ENCODE assay signal across 19 mouse cellular contexts in genomic region chr1:87386436-87387092, GRCm38 (mm10). TPM values are rescaled to one million over a fixed set of nuclear protein-coding genes. Genes with fewer than 3 reads are reported as not detected.
DNase-seq lines count a peak whose midpoint lies in the region; ATAC-seq and TF ChIP-seq lines count a peak whose summit lies in the region.
"Had no signal": no experiment of that assay in that cellular context is flagged by ENCODE, and none has a peak within 500 bp of the region (broad histone marks: within the 10 kb centered on the region; RNA-seq: fewer than 3 reads in every experiment).

No protein-coding gene starts in this region.

- TF ChIP-seq CTCF in gastrocnemius, adult 2 months (IDR thresholded peaks at IDR 0.05): no peak

- no peaks in the 10 kb centered on the region for H3K4me1 ChIP-seq in kidney, embryonic 15.5 days
- H3K4me1 ChIP-seq in liver, embryonic 12.5 days: peaks cover 16% of the 10 kb centered on the region
- H3K4me1 ChIP-seq: hindbrain, embryonic 12.5 days; midbrain, embryonic 12.5 days; neural tube, embryonic 15.5 days had no signal

- peaks cover 58% of the 10 kb centered on the region for H3K36me3 ChIP-seq in kidney, embryonic 15.5 days
- peaks cover 44% of the 10 kb centered on the region for H3K36me3 ChIP-seq in liver, embryonic 12.5 days

- intact Hi-C loops in gastrocnemius, adult 2 months (cut with DNase I): no loop called here
- intact Hi-C loops in left cerebral cortex, postnatal 4 days (cut with DNase I): no loop called here

- no peak overlapping the region for H3K4me2 ChIP-seq in kidney, embryonic 15.5 days
- peak overlapping the region; percentile 30 for H3K4me2 ChIP-seq in liver, embryonic 12.5 days
- H3K4me2 ChIP-seq: hindbrain, embryonic 12.5 days; midbrain, embryonic 12.5 days; neural tube, embryonic 15.5 days had no signal

- H3K27ac ChIP-seq in kidney, embryonic 15.5 days: no peak overlapping the region
- no peak overlapping the region for H3K27ac ChIP-seq in liver, embryonic 12.5 days
- no peak overlapping the region for H3K27ac ChIP-seq in gastrocnemius, adult 2 months
- H3K27ac ChIP-seq: heart, adult 2 months; hindbrain, embryonic 12.5 days; layer of hippocampus, adult 2 months; midbrain, embryonic 12.5 days; neural tube, embryonic 15.5 days had no signal

- WGBS in kidney, embryonic 15.5 days: 89% methylated on average over 9 of the region's 9 CpGs
- 49% methylated on average over 9 of the region's 9 CpGs for WGBS in liver, embryonic 12.5 days (ENCODE audit: insufficient replicate concordance)

- no peak overlapping the region for H3K9ac ChIP-seq in kidney, embryonic 15.5 days
- no peak overlapping the region for H3K9ac ChIP-seq in liver, embryonic 12.5 days
- H3K9ac ChIP-seq: hindbrain, embryonic 12.5 days; midbrain, embryonic 12.5 days; neural tube, embryonic 15.5 days had no signal

- no peak for ATAC-seq in kidney, embryonic 15.5 days (replicated peaks; ENCODE audit: low FRiP score)
- ATAC-seq in liver, embryonic 12.5 days: peak; percentile 66
- peak; percentile 82 for ATAC-seq in megakaryocyte-erythroid progenitor cell, adult 5-6 weeks (replicated peaks; ENCODE audit: low FRiP score, low TSS enrichment, poor library complexity, severe bottlenecking)

- H3K27me3 ChIP-seq in kidney, embryonic 15.5 days: no peaks in the 10 kb centered on the region
- H3K27me3 ChIP-seq in liver, embryonic 12.5 days (replicated peaks): no peaks in the 10 kb centered on the region
- H3K27me3 ChIP-seq: CH12.LX; hindbrain, embryonic 12.5 days; midbrain, embryonic 12.5 days; neural tube, embryonic 15.5 days had no signal

- H3K9me3 ChIP-seq in kidney, embryonic 15.5 days (replicated peaks): no peaks in the 10 kb centered on the region
- H3K9me3 ChIP-seq in liver, embryonic 12.5 days (replicated peaks): no peaks in the 10 kb centered on the region
- H3K9me3 ChIP-seq: hindbrain, embryonic 12.5 days; midbrain, embryonic 12.5 days; neural tube, embryonic 15.5 days had no signal

- H3K4me3 ChIP-seq in kidney, embryonic 15.5 days (replicated peaks): no peak overlapping the region
- no peak overlapping the region for H3K4me3 ChIP-seq in liver, embryonic 12.5 days
- no peak overlapping the region for H3K4me3 ChIP-seq in gastrocnemius, adult 2 months
- H3K4me3 ChIP-seq: heart, adult 2 months; hindbrain, embryonic 12.5 days; layer of hippocampus, adult 2 months; midbrain, embryonic 12.5 days; neural tube, embryonic 15.5 days had no signal

- DNase-seq in kidney, adult 8-10 months: peak; percentile 26 to 30
- peak; percentile 23 for DNase-seq in c-Kit-positive CD71-positive TER-119-positive erythroid progenitor cells, embryonic 14.5 days (ENCODE audit: low spot score)
- DNase-seq in gastrocnemius, adult 2 months: no peak
- no peak for DNase-seq in left cerebral cortex, postnatal 4 days
- DNase-seq: adrenal gland, adult 8-10 months; B cell, adult 2 months; cerebellum, adult 8-10 months; gastrocnemius, postnatal 36 days; heart, adult 2 months had no signal

RNA-seq across cellular contexts. Expression of gene Kcnj13, which starts 8.0 kb away (rescaled TPM):
- 0.68 and 0.90 TPM in 2 replicates for polyA plus RNA-seq in kidney, embryonic 15.5 days (2015; fragmentation: Nextera tagmentation; extraction: Ambion mirVana)
- 0.43 and 0.79 TPM in 2 replicates for polyA plus RNA-seq in liver, embryonic 12.5 days (2016; fragmentation: Nextera tagmentation; extraction: Ambion mirVana)
- not detected in 2 replicates for total RNA-seq in megakaryocyte-erythroid progenitor cell, adult 5-6 weeks (2014; fragmentation: Nextera tagmentation)
- total RNA-seq in megakaryocyte-erythroid progenitor cell, adult 5-6 weeks (2017): not detected in 2 replicates
- under 1 TPM in 1 of 2 experiments, not detected in 1; 0.25 TPM for total RNA-seq in gastrocnemius, adult 2 months (2021)
- total RNA-seq in left cerebral cortex, postnatal 4 days (2021): 1 to 10 TPM; 1.2 to 1.6 TPM
- total RNA-seq: heart, adult 2 months; heart, postnatal 25 days had no signal
- polyA plus RNA-seq: G1E had no signal

RNA-seq across cellular contexts. Expression of gene Gigyf2, which starts 59.8 kb away (rescaled TPM):
- polyA plus RNA-seq in kidney, embryonic 15.5 days (2015; fragmentation: Nextera tagmentation; extraction: Ambion mirVana): 60.7 and 64.8 TPM in 2 replicates
- 25.4 and 27.8 TPM in 2 replicates for polyA plus RNA-seq in liver, embryonic 12.5 days (2016; fragmentation: Nextera tagmentation; extraction: Ambion mirVana)
- total RNA-seq in megakaryocyte-erythroid progenitor cell, adult 5-6 weeks (2014; fragmentation: Nextera tagmentation): 85.0 and 91.4 TPM in 2 replicates
- total RNA-seq in megakaryocyte-erythroid progenitor cell, adult 5-6 weeks (2017): 133 and 148 TPM in 2 replicates
- 10 to 100 TPM; 38.2 to 40.2 TPM for total RNA-seq in gastrocnemius, adult 2 months (2021)
- total RNA-seq in left cerebral cortex, postnatal 4 days (2021): 10 to 100 TPM; 85.4 to 94.2 TPM

Comparison
In these comparisons a context has a peak if more than half of its experiments do, and no peak if none do; other contexts are left out.
1. DNase-seq: peak in kidney, adult 8-10 months (2 of 2) and c-Kit-positive CD71-positive TER-119-positive erythroid progenitor cells, embryonic 14.5 days (single experiment); none in gastrocnemius, adult 2 months (single experiment) and left cerebral cortex, postnatal 4 days (single experiment).